Mouse (Mus musculus): ENCODE measurements at regions not wholly inside any gene's neighbourhood (a gene's known extent, or its start where the extent isn't known, plus 50 kb on each side); places are given as distances from the start of the nearest gene placed in this dataset.

- no peak for DNase-seq (ENCODE audit: extremely low read depth, low read depth, low spot score)
Measured at GRCm38 (mm10) chr9:41400950-41401349, 239.5 kb upstream of the Ubash3b start.

DNA sequence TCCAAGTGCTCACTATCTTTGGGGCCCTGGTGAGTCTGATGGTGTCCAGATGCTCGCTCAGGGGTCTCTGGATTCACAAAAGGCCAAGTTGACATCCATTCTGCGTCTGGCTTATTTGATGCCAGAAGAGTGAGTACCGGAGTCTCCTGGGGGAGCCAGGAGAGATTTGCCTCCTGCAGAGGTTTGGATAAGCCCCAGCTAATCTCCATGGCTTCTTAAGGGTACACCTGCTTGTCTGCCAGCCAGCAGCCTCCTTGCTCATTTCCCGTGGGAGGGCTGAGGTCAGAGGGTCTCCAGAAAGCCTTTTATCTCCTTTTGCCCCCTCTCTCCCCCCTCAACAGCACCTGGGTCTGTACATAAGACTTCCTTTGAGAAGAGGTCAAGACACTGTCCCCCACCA, 234.0 kb upstream of the Ubash3b start:
- no peak for DNase-seq (ENCODE audit: extremely low read depth, low read depth, low spot score)

DNA sequence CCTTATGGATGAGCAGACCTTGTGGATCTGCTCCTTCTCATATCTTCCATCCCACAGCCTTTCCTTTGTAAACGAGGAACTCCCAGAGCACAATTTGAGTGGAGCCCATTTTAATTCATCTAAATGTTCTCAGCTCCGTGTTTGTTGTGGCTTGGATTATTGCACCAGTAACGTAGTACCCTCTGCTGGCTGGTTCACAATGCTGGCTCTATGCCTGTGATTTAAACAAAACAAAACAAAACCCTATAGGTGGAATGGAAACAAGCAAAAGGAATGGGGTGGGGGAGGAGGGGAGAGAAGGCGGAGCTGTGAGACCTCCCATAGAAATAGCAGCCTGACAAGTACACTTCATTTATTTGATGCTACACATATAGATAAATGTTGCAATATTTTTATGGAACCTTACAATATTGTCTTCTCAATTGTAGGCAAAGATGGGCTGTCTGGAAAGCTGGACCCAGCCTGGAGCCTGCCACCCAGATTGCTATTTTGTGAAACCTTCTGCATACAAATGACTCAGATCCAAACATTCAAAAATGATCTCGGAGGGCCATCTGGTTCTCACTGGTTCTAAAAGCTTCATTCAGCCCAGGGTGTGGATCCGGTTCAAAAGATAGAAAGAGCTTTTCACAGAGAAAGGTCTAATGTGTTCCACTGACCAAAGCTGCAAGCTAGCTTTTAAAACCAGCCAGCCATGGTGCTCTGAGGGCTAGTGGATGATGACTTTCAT, 230.3 kb upstream of the Ubash3b start:
- DNase-seq (ENCODE audit: extremely low read depth, low read depth, low spot score): no peak

- no peak for DNase-seq (ENCODE audit: extremely low read depth, low read depth, low spot score)
Measured at GRCm38 (mm10) chr9:41379283-41379682, 217.8 kb upstream of the Ubash3b start.

DNA sequence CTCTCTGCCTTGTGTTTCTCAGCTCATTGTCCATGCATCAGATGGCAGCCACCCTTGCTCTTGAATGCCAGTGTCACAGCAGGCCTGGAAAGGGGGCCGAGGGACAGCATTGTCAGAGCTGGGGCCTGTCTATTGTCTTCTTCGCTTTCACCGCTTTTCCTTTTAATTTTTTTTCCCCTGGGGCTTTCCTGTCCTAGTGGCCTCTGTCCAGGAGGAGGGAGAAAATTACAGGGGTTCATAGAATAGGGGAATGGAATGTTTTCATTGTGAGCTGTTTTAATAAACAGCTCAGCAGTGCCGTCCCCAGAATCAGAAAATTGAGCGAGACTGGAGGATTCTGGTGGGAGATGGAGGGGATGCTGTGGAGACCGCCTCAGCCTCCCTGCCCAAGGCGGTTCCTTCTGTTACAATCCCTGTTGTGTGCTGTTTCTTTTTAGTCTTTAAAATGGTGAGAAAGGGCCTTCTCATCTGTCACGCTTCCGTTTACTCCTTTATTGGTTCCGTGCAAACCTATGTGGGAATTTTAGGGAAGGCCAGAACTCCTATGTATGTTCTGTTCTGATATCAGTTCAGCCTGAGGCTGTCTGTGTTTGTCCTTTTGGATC, 217.2 kb upstream of the Ubash3b start:
- DNase-seq (ENCODE audit: extremely low read depth, low read depth, low spot score): no peak

GRCm38 (mm10) chr9:41377701-41378626, 216.5 kb upstream of the Ubash3b start:
- no peak for DNase-seq (ENCODE audit: extremely low read depth, low read depth, low spot score)

DNA sequence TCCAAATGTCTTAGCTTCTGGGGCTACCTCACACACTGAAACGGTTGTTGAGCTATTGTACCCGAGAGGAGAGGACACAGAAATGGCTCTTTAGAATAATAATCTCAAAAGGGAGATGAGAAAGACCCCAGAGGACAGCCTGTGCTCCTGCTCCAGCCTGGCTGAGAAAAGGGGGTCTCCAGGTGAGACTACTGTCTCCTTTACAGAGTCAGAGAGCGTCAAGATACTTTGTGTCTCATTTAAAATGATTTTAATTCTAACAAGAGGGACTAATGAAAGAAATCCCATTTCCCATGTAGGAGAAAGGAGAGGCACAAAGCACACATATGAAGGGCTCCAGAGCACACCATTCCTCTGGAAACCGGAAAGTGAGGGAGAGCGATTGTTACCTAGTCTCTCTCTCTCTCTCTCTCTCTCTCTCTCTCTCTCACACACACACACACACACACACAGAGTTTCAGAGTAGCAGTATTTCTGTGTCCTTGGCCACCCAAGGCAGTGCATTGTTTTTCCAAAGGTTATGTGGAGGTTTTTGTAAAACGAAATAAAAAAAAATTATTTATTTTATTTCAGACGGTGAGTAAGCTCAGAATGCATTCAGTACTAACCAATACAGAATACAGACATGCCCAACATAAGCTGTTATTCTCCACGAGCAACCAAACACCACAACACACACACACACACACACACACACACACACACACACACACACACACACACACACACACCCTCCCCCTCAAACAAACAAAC, 215.6 kb upstream of the Ubash3b start:
- DNase-seq (ENCODE audit: extremely low read depth, low read depth, low spot score): no peak

- no peak for DNase-seq (ENCODE audit: extremely low read depth, low read depth, low spot score)
Measured at GRCm38 (mm10) chr9:41375984-41376651, 214.6 kb upstream of the Ubash3b start.

- DNase-seq (ENCODE audit: extremely low read depth, low read depth, low spot score): no peak
Measured at GRCm38 (mm10) chr9:41374591-41375481, 213.3 kb upstream of the Ubash3b start.

GRCm38 (mm10) chr9:41366405-41366804, 204.9 kb upstream of the Ubash3b start:
- DNase-seq (ENCODE audit: extremely low read depth, low read depth, low spot score): no peak

GRCm38 (mm10) chr9:41365251-41365650, 203.8 kb upstream of the Ubash3b start:
- DNase-seq (ENCODE audit: extremely low read depth, low read depth, low spot score): no peak

GRCm38 (mm10) chr9:41364442-41365250, 203.1 kb upstream of the Ubash3b start:
- DNase-seq (ENCODE audit: extremely low read depth, low read depth, low spot score): no peak

DNA sequence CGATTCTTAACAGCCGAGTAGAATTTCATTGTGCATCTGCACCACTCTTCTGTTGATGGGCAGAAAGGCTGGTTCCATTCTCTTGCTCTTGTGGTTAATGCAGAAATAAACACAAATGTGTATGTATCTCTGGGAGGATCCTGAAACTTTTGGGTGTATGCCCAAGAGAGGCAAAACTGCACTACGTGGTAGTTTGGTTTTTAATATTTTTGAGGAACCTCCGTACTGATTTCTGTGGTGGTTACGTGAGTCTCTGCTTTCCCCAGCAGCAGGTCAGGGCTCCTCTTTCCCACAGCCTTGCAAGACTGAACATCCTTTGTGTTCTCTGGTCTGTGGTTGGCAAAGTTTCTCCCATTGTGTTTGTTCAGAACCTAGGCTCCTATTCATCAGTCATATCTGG, 198.9 kb upstream of the Ubash3b start:
- DNase-seq (ENCODE audit: extremely low read depth, low read depth, low spot score): no peak

GRCm38 (mm10) chr9:41359286-41359685, 197.8 kb upstream of the Ubash3b start:
- no peak for DNase-seq (ENCODE audit: extremely low read depth, low read depth, low spot score)

DNA sequence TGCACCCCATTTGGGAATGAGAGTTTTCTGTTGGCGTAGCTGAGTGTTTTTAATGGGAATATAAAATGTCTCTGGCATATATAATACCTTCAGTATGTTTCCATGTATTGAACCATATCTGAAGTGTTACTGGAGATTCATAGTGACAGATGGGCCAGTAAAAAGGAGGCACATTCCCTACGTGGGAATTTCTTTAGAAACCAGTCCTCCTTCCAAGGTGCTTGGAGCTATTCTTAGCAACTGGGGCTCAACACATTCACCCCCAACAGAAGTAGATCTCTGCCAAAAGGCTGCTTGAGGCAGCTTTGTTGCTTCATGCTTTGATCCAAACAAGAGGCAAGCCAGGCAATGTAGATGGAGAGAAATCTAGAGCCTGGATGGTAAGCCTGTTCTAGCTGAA, 183.8 kb upstream of the Ubash3b start:
- DNase-seq (ENCODE audit: extremely low read depth, low read depth, low spot score): no peak

DNA sequence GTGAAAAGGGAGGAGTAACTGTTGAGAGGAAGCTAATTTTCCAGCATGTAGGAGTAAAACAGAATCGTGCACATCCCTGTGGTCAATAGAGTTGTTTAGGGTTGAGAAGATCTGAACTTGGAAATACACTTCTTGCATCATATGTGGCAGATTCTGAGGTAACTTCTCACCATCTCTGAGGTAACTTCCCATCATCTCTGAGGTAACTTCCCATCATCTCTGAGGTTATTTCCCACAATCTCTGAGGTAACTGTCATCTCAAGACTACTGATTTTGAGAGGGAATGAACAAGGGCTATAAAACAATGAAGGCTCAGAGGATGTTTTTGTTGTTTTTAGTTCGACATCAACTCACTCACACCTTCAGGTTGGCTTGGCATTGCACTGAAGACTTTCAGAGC, 175.9 kb upstream of the Ubash3b start:
- DNase-seq (ENCODE audit: extremely low read depth, low read depth, low spot score): no peak

DNA sequence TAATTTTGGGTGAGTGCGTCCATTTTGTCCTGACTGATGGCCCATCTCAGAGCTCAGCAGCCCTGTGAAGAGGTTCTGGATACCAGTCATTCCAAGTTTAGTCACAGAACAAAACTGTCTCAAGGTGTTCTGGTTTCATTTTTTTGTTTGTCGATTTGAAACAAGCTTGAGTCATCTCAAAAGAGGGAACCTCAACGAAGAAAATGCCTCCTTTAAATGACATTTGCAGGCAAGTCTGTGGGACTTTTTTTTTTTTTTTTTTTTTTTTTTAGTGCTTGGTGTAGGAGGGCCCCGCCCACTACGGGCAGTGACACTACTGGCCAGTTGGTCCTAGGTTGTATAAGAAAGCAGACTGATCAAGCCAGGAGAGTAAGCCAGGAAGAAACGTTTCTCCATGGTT, 175.3 kb upstream of the Ubash3b start:
- no peak for DNase-seq (ENCODE audit: extremely low read depth, low read depth, low spot score)

DNA sequence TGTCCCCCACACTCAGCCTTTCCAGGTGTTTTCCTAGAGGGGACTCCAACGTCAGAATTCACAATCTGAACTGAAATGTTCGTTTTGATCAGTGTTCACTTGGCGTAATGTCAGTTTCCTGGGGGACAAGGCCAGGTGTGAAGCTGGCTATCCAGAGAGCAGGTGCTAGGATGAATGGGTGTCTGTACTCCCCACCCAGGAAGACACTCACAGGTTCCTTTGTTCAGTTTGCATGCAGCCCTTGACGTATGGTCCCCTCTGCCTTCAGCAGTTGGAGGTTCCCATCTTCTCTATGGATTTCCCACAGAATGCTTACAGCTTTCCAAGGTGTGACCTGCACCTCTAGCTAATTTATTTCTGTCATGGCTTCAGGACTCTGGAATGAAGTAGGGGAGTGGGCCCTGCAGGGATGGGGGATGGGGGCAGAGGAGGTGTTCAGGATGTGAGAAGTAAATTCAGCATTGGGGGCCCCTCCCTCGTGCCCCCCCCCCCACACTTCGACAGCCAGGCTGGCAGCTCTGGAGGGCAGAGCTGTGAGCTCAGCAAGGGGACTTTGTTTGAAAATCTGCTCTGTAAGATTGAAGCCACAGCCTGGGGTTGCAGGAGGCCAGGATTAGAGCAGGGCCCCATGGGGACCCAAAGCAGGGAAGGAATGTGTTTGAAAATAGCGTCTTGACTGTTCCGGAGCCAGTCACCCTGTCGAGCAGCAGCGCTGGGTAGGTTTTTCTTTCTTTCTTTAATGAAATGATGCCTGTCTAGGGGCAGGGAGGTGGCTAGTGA, 173.2 kb upstream of the Ubash3b start:
- no peak for DNase-seq (ENCODE audit: extremely low read depth, low read depth, low spot score)

Measured in fat pad, adult 2 months (tissue).